Mouse (Mus musculus) MEL (cell line): ENCODE measurements around the gene Acot7. TPM values are rescaled to one million over a fixed set of nuclear protein-coding genes. Genes with fewer than 3 reads are reported as not detected.

ENCODE experiments used
- DNase-seq: peaks from one replicate; pipeline ENCODE4 v3.0.0; 2011; ENCODE audit warnings: low read depth, low spot score
- H3K27ac ChIP-seq: 2 replicates; pipeline ENCODE4 v1.5.1; 2012; ENCODE audit warnings: low read depth, mild to moderate bottlenecking, control low read depth, low read length, moderate library complexity; ENCODE audit not compliant: control insufficient read depth
- H3K27me3 ChIP-seq, 2 experiments: fragments of 150-350 bp in 1 of 2; sonication (generic) in 1 of 2; 2 replicates each; pipeline ENCODE4 v1.6.1; 2012; ENCODE audit warnings: low read length in 2 of 2, mild to moderate bottlenecking in 2 of 2, improper control_type of control experiment in 1 of 2, moderate library complexity in 1 of 2; ENCODE audit not compliant: insufficient read depth in 2 of 2, control insufficient read depth in 1 of 2
- H3K36me3 ChIP-seq, 2 experiments: 2 replicates each; pipeline ENCODE4 v1.6.1; 2012 to 2014; ENCODE audit warnings: low read length in 2 of 2, improper control_type of control experiment in 1 of 2, inconsistent platforms in 1 of 2, mild to moderate bottlenecking in 1 of 2; ENCODE audit not compliant: insufficient read depth in 2 of 2, control insufficient read depth in 1 of 2
- H3K4me1 ChIP-seq, 2 experiments: fragments of 150-350 bp in 1 of 2; sonication (generic) in 1 of 2; 2 replicates each; pipeline ENCODE4 v1.6.1; 2012; ENCODE audit warnings: low read length in 2 of 2, improper control_type of control experiment in 1 of 2, mild to moderate bottlenecking in 1 of 2; ENCODE audit not compliant: insufficient read depth in 2 of 2, control insufficient read depth in 1 of 2
- H3K4me3 ChIP-seq, 2 experiments: fragments of 150-350 bp in 1 of 2; sonication (generic) in 1 of 2; 2 replicates each; pipeline ENCODE4 v1.5.1; 2012; ENCODE audit warnings: low read depth in 2 of 2, low read length in 2 of 2, mild to moderate bottlenecking in 2 of 2, moderate library complexity in 2 of 2, control low read depth in 1 of 2, improper control_type of control experiment in 1 of 2; ENCODE audit not compliant: control insufficient read depth in 1 of 2, insufficient read depth in 1 of 2
- H3K79me2 ChIP-seq: 2 replicates; pipeline ENCODE4 v1.6.1; 2012; ENCODE audit warnings: mild to moderate bottlenecking, low read length, moderate library complexity; ENCODE audit not compliant: control insufficient read depth, poor library complexity, insufficient read depth
- H3K9ac ChIP-seq: 2 replicates; pipeline ENCODE4 v1.6.1; 2012; ENCODE audit warnings: low read depth, mild to moderate bottlenecking, control low read depth, low read length, moderate library complexity; ENCODE audit not compliant: control insufficient read depth, poor library complexity, severe bottlenecking
- H3K9me3 ChIP-seq: fragments of 150-350 bp; sonication (generic); replicated peaks from 2 replicates; pipeline ENCODE4 v1.6.1; 2012; ENCODE audit warnings: mild to moderate bottlenecking, low read length, improper control_type of control experiment, moderate library complexity; ENCODE audit not compliant: insufficient read depth
- BHLHE40 ChIP-seq: IDR thresholded peaks from 2 replicates; pipeline ENCODE4 v1.6.1; 2012; ENCODE audit warnings: low read depth, mild to moderate bottlenecking, inconsistent platforms, low read length, improper control_type of control experiment, borderline replicate concordance
- ETS1 ChIP-seq: IDR thresholded peaks from 2 replicates; pipeline ENCODE4 v1.6.1; 2012; ENCODE audit warnings: low read depth, mild to moderate bottlenecking, inconsistent platforms, low read length, improper control_type of control experiment, moderate library complexity
- GABPA ChIP-seq: IDR thresholded peaks from 2 replicates; pipeline ENCODE4 v1.6.1; 2012; ENCODE audit warnings: low read depth, mild to moderate bottlenecking, inconsistent platforms, low read length, improper control_type of control experiment, moderate library complexity
- GATA1 ChIP-seq: IDR thresholded peaks from 2 replicates; pipeline ENCODE4 v1.6.1; 2011; ENCODE audit warnings: low read depth, low read length, improper control_type of control experiment
- HCFC1 ChIP-seq: IDR thresholded peaks from 2 replicates; pipeline ENCODE4 v1.6.1; 2012; ENCODE audit warnings: low read depth, mild to moderate bottlenecking, inconsistent platforms, low read length, improper control_type of control experiment, moderate library complexity
- KAT2A ChIP-seq: conservative IDR thresholded peaks from 2 replicates; pipeline ENCODE4 v1.6.1; 2012; ENCODE audit warnings: low read depth, low read length, improper control_type of control experiment, inconsistent platforms
- MAFK ChIP-seq: IDR thresholded peaks from 2 replicates; pipeline ENCODE4 v1.6.1; 2011; ENCODE audit warnings: low read depth, mild to moderate bottlenecking, low read length, improper control_type of control experiment, borderline replicate concordance
- MAZ ChIP-seq: IDR thresholded peaks from 2 replicates; pipeline ENCODE4 v1.6.1; 2012; ENCODE audit warnings: low read depth, mild to moderate bottlenecking, inconsistent platforms, low read length, improper control_type of control experiment
- MEF2A ChIP-seq: IDR thresholded peaks from 2 replicates; pipeline ENCODE4 v1.6.1; 2014; ENCODE audit warnings: low read depth, mild to moderate bottlenecking, inconsistent platforms, low read length, improper control_type of control experiment; ENCODE audit not compliant: poor library complexity, insufficient replicate concordance, severe bottlenecking; ENCODE audit errors: extremely low read depth
- MXI1 ChIP-seq: IDR thresholded peaks from 2 replicates; pipeline ENCODE4 v1.6.1; 2011; ENCODE audit warnings: mild to moderate bottlenecking, low read depth, low read length, improper control_type of control experiment
- NELFE ChIP-seq: IDR thresholded peaks from 2 replicates; pipeline ENCODE4 v1.6.1; 2011; ENCODE audit warnings: low read depth, low read length, improper control_type of control experiment
- RCOR1 ChIP-seq: IDR thresholded peaks from 2 replicates; pipeline ENCODE4 v1.6.1; 2012; ENCODE audit warnings: low read depth, mild to moderate bottlenecking, inconsistent platforms, low read length, improper control_type of control experiment
- SIN3A ChIP-seq: IDR thresholded peaks from 2 replicates; pipeline ENCODE4 v1.6.1; 2012; ENCODE audit warnings: low read length, improper control_type of control experiment, inconsistent platforms
- TAL1 ChIP-seq: IDR thresholded peaks from 2 replicates; pipeline ENCODE4 v1.6.1; 2012; ENCODE audit warnings: mild to moderate bottlenecking, inconsistent platforms, low read length, moderate library complexity, mixed read lengths
- UBTF ChIP-seq: IDR thresholded peaks from 2 replicates; pipeline ENCODE4 v1.6.1; 2012; ENCODE audit warnings: low read depth, mild to moderate bottlenecking, inconsistent platforms, low read length, improper control_type of control experiment, moderate library complexity, borderline replicate concordance; ENCODE audit not compliant: insufficient read depth
- USF2 ChIP-seq, 2 experiments: IDR thresholded peaks; 2 replicates each; pipeline ENCODE4 v1.6.1; 2011 to 2012; ENCODE audit warnings: improper control_type of control experiment in 2 of 2, low read length in 2 of 2, borderline replicate concordance in 1 of 2, inconsistent platforms in 1 of 2, low read depth in 1 of 2, mild to moderate bottlenecking in 1 of 2; ENCODE audit not compliant: insufficient read depth in 1 of 2
- ZKSCAN1 ChIP-seq: IDR thresholded peaks from 2 replicates; pipeline ENCODE4 v1.6.1; 2012; ENCODE audit warnings: low read depth, mild to moderate bottlenecking, inconsistent platforms, low read length, improper control_type of control experiment, moderate library complexity
- ZMIZ1 ChIP-seq: IDR thresholded peaks from 2 replicates; pipeline ENCODE4 v1.6.1; 2012; ENCODE audit warnings: low read depth, mild to moderate bottlenecking, inconsistent platforms, low read length, improper control_type of control experiment, moderate library complexity
- ZNF384 ChIP-seq: IDR thresholded peaks from 2 replicates; pipeline ENCODE4 v1.6.1; 2012; ENCODE audit warnings: low read depth, mild to moderate bottlenecking, inconsistent platforms, low read length, improper control_type of control experiment
- polyA plus RNA-seq, 2 experiments: library from polyadenylated mRNA; stranded (reverse) in 1 of 2; unstranded in 1 of 2; fragments of >175 nt in 1 of 2; fragments of >200 nt in 1 of 2; gene quantifications; 2 replicates each; pipeline versions ENCODE4 v1.2.1 to v1.2.4; 2012; ENCODE audit warnings: low replicate concordance in 2 of 2, low read depth in 1 of 2; ENCODE audit not compliant: insufficient read length in 2 of 2, insufficient read depth in 1 of 2, missing spikeins in 1 of 2
- total RNA-seq: library from RNA; depleted of rRNA; stranded (reverse); fragments of 300-350 nt; gene quantifications from 2 replicates; pipeline ENCODE4 v1.2.3, GENCODE M21; 2012

The Acot7 gene
- total and polyA plus RNA-seq, 3 experiments: 92.7 to 127 TPM; not detected in 1

DNA sequence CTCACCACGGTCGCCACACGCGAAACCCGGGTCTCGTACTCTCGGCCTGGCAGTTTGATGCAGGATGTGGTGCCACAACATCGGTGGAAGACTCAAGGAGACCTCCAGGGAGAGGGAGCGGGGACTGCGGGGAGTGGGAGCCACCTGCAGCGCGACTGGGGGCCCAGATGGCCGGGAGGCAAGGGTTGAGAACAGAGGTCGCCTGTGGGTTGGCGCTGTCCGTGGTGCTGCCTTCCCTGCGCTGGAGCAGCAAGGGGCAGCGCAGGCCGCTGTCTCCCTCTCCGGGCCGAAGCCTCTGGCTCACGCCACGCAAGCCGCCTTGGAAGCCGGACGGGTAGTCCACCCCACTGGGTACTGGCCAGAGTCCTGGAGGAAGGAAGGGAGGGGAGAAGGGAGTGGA is 109.0 kb downstream of the Acot7 start:
- Histone ChIP-seq H3K36me3 (no peaks in the 10 kb centered on the region), H3K9ac (no peak overlapping the region), H3K27me3 (no peaks in the 10 kb centered on the region), H3K27ac (no peak overlapping the region), H3K4me1 (no peaks in the 10 kb centered on the region), H3K4me3 (no peak overlapping the region), H3K9me3 (no peaks in the 10 kb centered on the region), H3K79me2 (no peaks in the 10 kb centered on the region)
- DNase-seq: peak; percentile 60
- TF ChIP-seq ZKSCAN1 (no peak), SIN3A (peak; percentile 58), MXI1 (0 out of 2 replicates have a peak, but pooled peaks have one; percentile 36), MAZ (no peak)

- no peak overlapping the region for H3K4me3 ChIP-seq
- H3K27ac ChIP-seq: no peak overlapping the region
- H3K4me1 ChIP-seq: no peaks in the 10 kb centered on the region
- H3K9ac ChIP-seq: no peak overlapping the region
- no peaks in the 10 kb centered on the region for H3K27me3 ChIP-seq
- H3K36me3 ChIP-seq: no peaks in the 10 kb centered on the region
- H3K79me2 ChIP-seq: no peaks in the 10 kb centered on the region
- DNase-seq: no peak
- no peaks in the 10 kb centered on the region for H3K9me3 ChIP-seq
- TF ChIP-seq ZMIZ1 (no peak), MAFK (no peak), TAL1 (no peak), HCFC1 (no peak), UBTF (no peak), BHLHE40 (no peak), ZKSCAN1 (no peak), GATA1 (no peak), GABPA (no peak)
Observed at GRCm38 (mm10) chr4:152287317-152288120, 109.6 kb downstream of the Acot7 start.

DNA sequence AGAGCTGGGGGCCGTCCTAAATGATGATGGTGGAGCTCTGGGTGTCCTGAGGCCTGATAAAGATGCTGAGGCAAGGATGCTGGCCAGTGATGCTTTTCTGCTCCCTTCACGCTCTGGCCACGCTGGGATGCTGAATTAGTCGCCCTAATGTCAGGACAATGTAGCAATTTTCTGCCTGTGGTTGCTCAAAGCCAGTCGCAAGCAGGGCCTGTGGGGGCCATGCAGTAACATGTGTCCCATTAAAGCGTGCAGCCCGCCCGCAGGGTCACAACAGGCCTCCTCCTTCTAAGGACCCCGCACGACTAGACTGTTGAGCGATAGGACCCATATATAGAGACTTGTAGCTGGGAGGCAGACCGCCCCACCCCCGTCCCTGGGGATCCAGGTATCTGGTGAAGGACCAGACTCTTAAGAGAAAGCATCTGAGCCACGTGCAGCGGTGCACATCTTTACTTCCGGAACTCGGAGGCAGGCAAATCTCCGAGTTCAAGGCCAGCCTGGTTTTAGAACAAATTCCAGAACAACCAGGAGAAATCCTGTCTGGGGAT is 110.5 kb downstream of the Acot7 start:
- DNase-seq: no peak

More for the DNA sequence above, 110.5 kb downstream of the Acot7 start:
- Histone ChIP-seq H3K27ac (no peak overlapping the region), H3K79me2 (no peaks in the 10 kb centered on the region), H3K36me3 (no peaks in the 10 kb centered on the region), H3K9ac (no peak overlapping the region), H3K27me3 (no peaks in the 10 kb centered on the region), H3K4me3 (no peak overlapping the region), H3K4me1 (no peaks in the 10 kb centered on the region), H3K9me3 (no peaks in the 10 kb centered on the region)
- TF ChIP-seq GABPA (no peak), RCOR1 (no peak), ETS1 (no peak), MXI1 (no peak), SIN3A (no peak), NELFE (no peak), MEF2A (no peak), USF2 (IDR thresholded peaks at IDR 0.05; ENCODE audit: borderline replicate concordance in 1 of 2, insufficient read depth in 1 of 2, low read depth in 1 of 2, low read length in 2 of 2) (no peak), ZNF384 (no peak), KAT2A (no peak)
